Mouse (Mus musculus): Measurements from ENCODE around the gene Chst3. TPM values are rescaled to one million over a fixed set of nuclear protein-coding genes. Genes with fewer than 3 reads are reported as not detected.

The Chst3 gene
- polyA plus RNA-seq, 1 experiment from 2014 or later = 3.3 TPM

GRCm38 (mm10) chr10:60209237-60209636 lies 9.8 kb downstream of the Chst3 start:
- H3K4me2 ChIP-seq (replicated peaks) = no peak overlapping the region
- no peaks in the 10 kb centered on the region for H3K9me3 ChIP-seq
- H3K27me3 ChIP-seq (replicated peaks) = no peaks in the 10 kb centered on the region
- no peaks in the 10 kb centered on the region for H3K36me3 ChIP-seq
- WGBS = 67% methylated on average over 5 of the region's 5 CpGs
- peaks cover 27% of the 10 kb centered on the region for H3K4me1 ChIP-seq
- no peak overlapping the region for H3K27ac ChIP-seq
- no peak overlapping the region for H3K4me3 ChIP-seq
- H3K9ac ChIP-seq = no peak overlapping the region
- no peak for ATAC-seq (ENCODE audit: low FRiP score, low read depth)

- 82% methylated on average over 8 of the region's 8 CpGs for WGBS
- H3K4me1 ChIP-seq = peaks cover 27% of the 10 kb centered on the region
These were observed 11.8 kb downstream of the Chst3 start for GRCm38 (mm10) chr10:60207166-60207705.

GRCm38 (mm10) chr10:60205601-60206241 lies 13.3 kb downstream of the Chst3 start:
- Histone ChIP-seq H3K36me3 (no peaks in the 10 kb centered on the region), H3K27me3 (replicated peaks) (no peaks in the 10 kb centered on the region), H3K9ac (no peak overlapping the region), H3K4me1 (peaks cover 27% of the 10 kb centered on the region), H3K9me3 (no peaks in the 10 kb centered on the region), H3K4me3 (no peak overlapping the region), H3K4me2 (replicated peaks) (no peak overlapping the region), H3K27ac (no peak overlapping the region)
- 81% methylated on average over 9 of the region's 9 CpGs for WGBS
- ATAC-seq (ENCODE audit: low FRiP score, low read depth) = no peak

More at GRCm38 (mm10) chr10:60207166-60207705, 11.8 kb downstream of the Chst3 start:
- no peaks in the 10 kb centered on the region for H3K36me3 ChIP-seq
- no peak overlapping the region for H3K9ac ChIP-seq
- no peak overlapping the region for H3K27ac ChIP-seq
- H3K27me3 ChIP-seq (replicated peaks) = no peaks in the 10 kb centered on the region
- no peak for ATAC-seq (ENCODE audit: low FRiP score, low read depth)
- H3K4me2 ChIP-seq (replicated peaks) = no peak overlapping the region
- no peak overlapping the region for H3K4me3 ChIP-seq
- no peaks in the 10 kb centered on the region for H3K9me3 ChIP-seq

GRCm38 (mm10) chr10:60202785-60203184 lies 16.3 kb downstream of the Chst3 start:
- H3K4me1 ChIP-seq = peaks cover 11% of the 10 kb centered on the region
- no peaks in the 10 kb centered on the region for H3K36me3 ChIP-seq
- no peaks in the 10 kb centered on the region for H3K9me3 ChIP-seq
- WGBS = 8% methylated on average over 5 of the region's 5 CpGs
- no peak overlapping the region for H3K4me3 ChIP-seq
- peak overlapping the region; percentile 38 for H3K4me2 ChIP-seq (replicated peaks)
- no peak overlapping the region for H3K9ac ChIP-seq
- H3K27me3 ChIP-seq (replicated peaks) = no peaks in the 10 kb centered on the region
- ATAC-seq (ENCODE audit: low FRiP score, low read depth) = peak; percentile 89
- H3K27ac ChIP-seq = peak overlapping the region; percentile 3; the same call in 1 of the 2 replicates

GRCm38 (mm10) chr10:60200996-60201395 lies 18.1 kb downstream of the Chst3 start:
- no peaks in the 10 kb centered on the region for H3K27me3 ChIP-seq (replicated peaks)
- no peak overlapping the region for H3K9ac ChIP-seq
- ATAC-seq (ENCODE audit: low FRiP score, low read depth) = no peak
- no peaks in the 10 kb centered on the region for H3K9me3 ChIP-seq
- no peak overlapping the region for H3K27ac ChIP-seq
- H3K4me2 ChIP-seq (replicated peaks) = no peak overlapping the region
- 69% methylated on average over 6 of the region's 6 CpGs for WGBS
- H3K4me1 ChIP-seq = peaks cover 18% of the 10 kb centered on the region
- no peaks in the 10 kb centered on the region for H3K36me3 ChIP-seq
- H3K4me3 ChIP-seq = no peak overlapping the region

- H3K36me3 ChIP-seq = no peaks in the 10 kb centered on the region
- no peak overlapping the region for H3K4me3 ChIP-seq
- H3K9ac ChIP-seq = no peak overlapping the region
- WGBS = 89% methylated on average over 6 of the region's 6 CpGs
- H3K27ac ChIP-seq = no peak overlapping the region
- H3K27me3 ChIP-seq (replicated peaks) = no peaks in the 10 kb centered on the region
- peaks cover 29% of the 10 kb centered on the region for H3K4me1 ChIP-seq
- no peak overlapping the region for H3K4me2 ChIP-seq (replicated peaks)
- H3K9me3 ChIP-seq = no peaks in the 10 kb centered on the region
- ATAC-seq (ENCODE audit: low FRiP score, low read depth) = no peak
These were observed 19.7 kb downstream of the Chst3 start for GRCm38 (mm10) chr10:60199378-60199777.

GRCm38 (mm10) chr10:60197406-60197821 lies 21.6 kb downstream of the Chst3 start:
- Histone ChIP-seq H3K4me1 (peaks cover 31% of the 10 kb centered on the region), H3K36me3 (no peaks in the 10 kb centered on the region), H3K4me3 (no peak overlapping the region), H3K4me2 (replicated peaks) (no peak overlapping the region), H3K9me3 (no peaks in the 10 kb centered on the region), H3K27me3 (replicated peaks) (no peaks in the 10 kb centered on the region), H3K27ac (no peak overlapping the region), H3K9ac (no peak overlapping the region)
- 84% methylated on average over 10 of the region's 10 CpGs for WGBS
- ATAC-seq (ENCODE audit: low FRiP score, low read depth) = no peak

GRCm38 (mm10) chr10:60196971-60197370 lies 22.1 kb downstream of the Chst3 start:
- 70% methylated on average over 5 of the region's 5 CpGs for WGBS
- Histone ChIP-seq H3K9me3 (no peaks in the 10 kb centered on the region), H3K27me3 (replicated peaks) (no peaks in the 10 kb centered on the region), H3K36me3 (no peaks in the 10 kb centered on the region), H3K4me1 (peaks cover 34% of the 10 kb centered on the region), H3K27ac (no peak overlapping the region), H3K4me3 (no peak overlapping the region), H3K4me2 (replicated peaks) (no peak overlapping the region), H3K9ac (no peak overlapping the region)
- ATAC-seq (ENCODE audit: low FRiP score, low read depth) = no peak

- no peak overlapping the region for H3K4me3 ChIP-seq
- 31% methylated on average over 4 of the region's 4 CpGs for WGBS
- no peaks in the 10 kb centered on the region for H3K36me3 ChIP-seq
- H3K9ac ChIP-seq = no peak overlapping the region
- H3K27me3 ChIP-seq (replicated peaks) = no peaks in the 10 kb centered on the region
- no peaks in the 10 kb centered on the region for H3K9me3 ChIP-seq
- H3K4me2 ChIP-seq (replicated peaks) = peak overlapping the region; percentile 49; the same call in 1 of the 2 replicates
- H3K4me1 ChIP-seq = peaks cover 42% of the 10 kb centered on the region
- no peak for ATAC-seq (ENCODE audit: low FRiP score, low read depth)
- H3K27ac ChIP-seq = peak overlapping the region; percentile 57
These were observed 24.0 kb downstream of the Chst3 start for GRCm38 (mm10) chr10:60195087-60195486.

GRCm38 (mm10) chr10:60193532-60194423 lies 25.3 kb downstream of the Chst3 start:
- Histone ChIP-seq H3K27ac (peak overlapping the region; percentile 57), H3K4me2 (replicated peaks) (peak overlapping the region; percentile 49), H3K27me3 (replicated peaks) (no peaks in the 10 kb centered on the region), H3K36me3 (no peaks in the 10 kb centered on the region), H3K9me3 (no peaks in the 10 kb centered on the region), H3K9ac (peak overlapping the region; percentile 6; the same call in 1 of the 2 replicates), H3K4me1 (peaks cover 42% of the 10 kb centered on the region), H3K4me3 (no peak overlapping the region)
- WGBS = 5% methylated on average over 19 of the region's 19 CpGs
- ATAC-seq (ENCODE audit: low FRiP score, low read depth) = peak; percentile 91

- H3K27me3 ChIP-seq (replicated peaks) = no peaks in the 10 kb centered on the region
- peaks cover 39% of the 10 kb centered on the region for H3K4me1 ChIP-seq
- H3K36me3 ChIP-seq = 0 out of 2 replicates have a peak, but pooled peaks cover 3% of the 10 kb centered on the region
- peak overlapping the region; percentile 20; the same call in 1 of the 2 replicates for H3K4me3 ChIP-seq
- no peak overlapping the region for H3K27ac ChIP-seq
- no peaks in the 10 kb centered on the region for H3K9me3 ChIP-seq
- under 1% methylated on average over 17 of the region's 17 CpGs for WGBS
- no peak overlapping the region for H3K9ac ChIP-seq
- peak overlapping the region; percentile 67 for H3K4me2 ChIP-seq (replicated peaks)
- peak; percentile 17; the same call in 1 of the 2 replicates for ATAC-seq (ENCODE audit: low FRiP score, low read depth)
These were observed 27.3 kb downstream of the Chst3 start for GRCm38 (mm10) chr10:60191796-60192195.

- Histone ChIP-seq H3K4me1 (peaks cover 27% of the 10 kb centered on the region), H3K27ac (no peak overlapping the region), H3K4me2 (replicated peaks) (no peak overlapping the region), H3K9me3 (0 out of 2 replicates have a peak, but pooled peaks cover 6% of the 10 kb centered on the region), H3K4me3 (no peak overlapping the region), H3K36me3 (peaks cover 21% of the 10 kb centered on the region), H3K27me3 (replicated peaks) (no peaks in the 10 kb centered on the region), H3K9ac (no peak overlapping the region)
- ATAC-seq (ENCODE audit: low FRiP score, low read depth) = no peak
- WGBS = 82% methylated on average over 6 of the region's 6 CpGs
These were observed 29.4 kb downstream of the Chst3 start for GRCm38 (mm10) chr10:60189534-60190186.
